Mouse (Mus musculus) layer of hippocampus, adult 11-12 months (tissue): ENCODE data around the gene Tor4a.

Source experiments
- DNase-seq: peaks from one replicate; pipeline ENCODE4 v3.0.0; 2022; ENCODE audit warnings: low spot score

The Tor4a gene

DNA sequence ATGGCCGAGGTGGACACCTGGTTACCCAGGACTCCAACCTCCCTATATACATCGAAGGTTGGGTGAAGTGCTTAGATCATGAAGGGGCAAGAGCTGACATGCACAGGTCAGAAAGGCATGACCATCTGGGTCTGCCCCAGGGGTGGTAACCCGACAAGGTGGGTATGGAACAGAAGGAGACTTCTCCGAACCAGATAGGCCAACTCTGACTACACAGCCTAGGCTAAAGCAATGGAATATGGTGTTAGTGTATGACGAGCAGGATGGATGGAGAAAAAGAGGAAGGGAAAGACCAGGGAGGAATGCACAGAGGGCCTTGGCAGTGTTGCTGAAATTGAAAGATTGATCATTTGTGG is 10.1 kb downstream of the Tor4a start:
- no peak for DNase-seq

DNA sequence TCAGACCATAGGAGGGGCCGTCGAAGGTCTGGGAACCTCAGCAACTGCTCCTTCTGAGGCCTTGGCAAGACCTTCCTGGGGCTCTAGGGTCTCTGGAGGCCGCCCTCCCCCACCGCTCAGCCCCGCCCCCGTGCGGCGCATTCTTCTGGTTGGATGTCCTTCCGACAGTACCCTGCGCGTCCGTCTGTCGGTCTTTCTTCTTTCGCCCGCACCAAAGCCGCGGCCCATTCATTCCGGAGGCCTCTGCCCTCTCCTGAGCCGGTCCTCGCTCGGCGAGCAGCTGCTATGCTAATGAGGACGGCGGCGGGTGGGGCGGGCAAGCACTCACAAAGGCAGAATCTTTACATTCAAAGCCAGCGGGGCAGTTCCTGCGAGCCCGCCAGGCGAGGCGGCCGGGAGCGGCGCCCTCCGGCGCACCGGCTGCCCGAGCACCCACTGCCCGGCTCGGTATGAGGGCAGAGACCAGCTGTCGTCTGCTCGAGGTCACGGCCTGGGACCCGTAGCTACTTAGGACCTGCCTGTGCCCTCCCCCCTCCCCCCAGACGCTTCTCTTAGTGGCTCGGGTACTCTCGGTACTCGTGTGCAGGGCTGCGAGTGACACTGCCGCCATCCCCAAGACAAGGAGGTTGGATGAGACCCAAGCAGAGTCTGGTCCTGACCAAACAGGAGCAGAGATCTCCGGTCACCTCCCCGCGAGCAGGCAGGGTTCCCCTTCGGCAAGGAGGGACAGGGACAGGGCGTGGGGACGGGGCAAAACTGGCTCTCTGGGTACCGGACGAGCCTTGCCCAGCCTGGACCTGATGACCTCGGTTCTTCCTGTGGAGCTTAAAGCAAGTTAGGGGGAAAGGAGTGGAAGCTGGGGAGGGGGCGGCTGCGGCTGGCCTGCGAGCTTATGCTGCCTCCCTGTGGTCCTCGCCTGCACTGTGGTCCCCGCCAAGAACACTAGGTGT is 10.8 kb downstream of the Tor4a start:
- peak; percentile 43 for DNase-seq

GRCm38 (mm10) chr2:25184496-25184895 is 12.2 kb downstream of the Tor4a start:
- DNase-seq, result no peak

GRCm38 (mm10) chr2:25183336-25183735 is 13.3 kb downstream of the Tor4a start:
- DNase-seq, result no peak

DNA sequence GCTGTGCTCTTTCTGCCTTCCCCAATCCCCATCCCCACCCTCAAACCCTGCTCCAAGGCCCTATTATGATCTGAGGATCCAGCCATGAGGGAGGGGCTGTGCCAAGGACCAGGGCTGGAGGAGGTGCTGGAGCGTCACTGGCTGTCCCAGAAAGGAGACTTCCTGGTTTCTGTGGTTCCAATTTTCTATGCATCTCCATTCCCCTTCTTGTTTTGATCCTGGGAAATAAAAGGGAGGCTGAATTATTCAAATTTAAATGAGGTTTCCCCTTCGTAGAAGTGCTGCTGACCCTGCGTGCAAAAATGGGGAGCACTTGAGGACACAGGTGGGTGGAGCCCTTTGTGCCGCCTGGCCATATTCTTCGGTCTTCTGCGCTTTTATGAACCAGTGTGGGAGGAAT is 14.0 kb downstream of the Tor4a start:
- no peak for DNase-seq

GRCm38 (mm10) chr2:25181891-25182397 is 14.7 kb downstream of the Tor4a start:
- no peak for DNase-seq

DNA sequence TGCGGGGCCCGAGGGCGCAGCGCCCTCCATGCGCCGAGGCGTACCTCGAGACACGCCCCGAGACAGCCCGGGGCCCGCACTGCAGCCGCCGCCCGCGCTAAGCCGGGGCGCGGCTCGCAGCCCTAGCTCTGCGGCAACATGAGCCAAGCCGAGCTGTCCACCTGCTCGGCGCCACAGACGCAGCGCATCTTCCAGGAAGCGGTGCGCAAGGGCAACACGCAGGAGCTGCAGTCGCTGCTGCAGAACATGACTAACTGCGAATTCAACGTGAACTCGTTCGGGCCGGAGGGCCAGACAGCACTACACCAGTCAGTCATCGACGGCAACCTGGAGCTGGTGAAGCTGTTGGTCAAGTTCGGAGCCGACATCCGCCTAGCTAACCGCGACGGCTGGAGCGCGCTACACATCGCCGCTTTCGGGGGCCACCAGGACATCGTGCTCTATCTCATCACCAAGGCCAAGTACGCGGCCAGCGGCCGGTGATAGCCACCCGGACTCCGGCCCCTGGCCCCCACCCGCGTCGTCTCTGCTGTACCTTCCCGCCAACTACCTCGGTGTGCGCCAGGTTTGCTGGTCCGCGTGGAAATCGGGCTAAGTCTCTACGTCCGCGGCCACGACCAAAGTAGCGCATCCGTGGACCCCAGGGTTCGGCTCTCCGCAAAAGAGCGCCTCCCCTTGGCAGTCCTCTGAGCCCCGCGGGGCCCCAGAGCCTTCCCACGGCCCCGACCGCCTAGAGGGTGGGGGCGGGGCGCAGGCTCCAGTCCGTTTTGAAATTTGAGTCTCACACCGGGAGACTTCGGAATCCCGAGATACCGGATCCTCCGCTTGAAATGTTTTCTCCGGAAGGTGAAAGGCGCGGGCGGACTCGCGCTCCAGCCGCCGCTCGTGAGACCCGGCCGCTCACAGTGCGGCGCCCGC is 15.5 kb downstream of the Tor4a start:
- DNase-seq, result no peak

DNA sequence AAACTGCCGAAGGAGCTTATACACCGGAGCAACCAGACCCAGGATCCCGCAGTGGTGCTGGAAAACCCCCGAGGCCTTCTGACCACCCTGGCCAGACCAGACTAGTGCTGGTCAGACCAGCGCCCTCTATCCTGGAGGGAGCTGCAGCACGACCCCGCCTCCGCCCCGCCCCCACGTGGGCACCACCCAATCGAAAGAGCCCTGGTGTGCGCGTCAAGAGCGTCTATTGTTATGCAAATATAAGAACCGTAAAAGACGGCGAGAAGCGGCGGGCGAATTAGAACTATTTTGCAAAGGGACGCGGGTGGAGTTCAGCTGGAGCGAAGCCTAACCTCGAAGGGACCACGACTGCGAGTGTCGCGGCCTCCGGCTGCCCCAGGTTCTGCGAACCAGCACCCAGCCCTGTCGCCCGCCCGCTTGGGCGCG is 16.2 kb downstream of the Tor4a start, which contains the start of gene Nrarp:
TSS of gene Nrarp (plus strand) at position 281 of the 426 bp plus-strand sequence.
- DNase-seq, result peak; percentile 96

GRCm38 (mm10) chr2:25179566-25180217 is 17.0 kb downstream of the Tor4a start:
- DNase-seq, result no peak

- peak; percentile 62 for DNase-seq
Observed at GRCm38 (mm10) chr2:25178285-25178972, 18.3 kb downstream of the Tor4a start.

- no peak for DNase-seq
Observed at GRCm38 (mm10) chr2:25177685-25178084, 19.0 kb downstream of the Tor4a start.

- DNase-seq, result no peak
Observed at GRCm38 (mm10) chr2:25177076-25177475, 19.6 kb downstream of the Tor4a start.

DNA sequence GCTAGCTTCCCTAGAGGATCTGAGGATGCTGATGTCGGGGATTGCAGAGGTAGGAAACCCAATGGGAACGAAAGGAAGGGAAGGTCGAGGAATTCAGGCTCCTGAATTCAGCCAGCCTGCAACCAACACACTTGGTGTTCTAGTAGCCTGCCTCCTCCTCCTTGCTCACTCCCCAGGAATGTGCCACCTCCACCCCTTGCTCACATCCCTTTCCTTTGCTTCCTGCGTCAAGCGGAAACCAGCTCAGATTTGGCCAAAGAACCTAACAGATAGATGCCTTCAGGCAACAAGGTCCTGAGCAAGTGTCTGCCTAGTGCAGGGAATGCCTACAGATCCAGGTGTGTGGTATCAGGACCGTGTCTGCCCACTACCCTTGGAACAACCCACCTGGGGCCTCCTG is 20.1 kb downstream of the Tor4a start:
- no peak for DNase-seq

- no peak for DNase-seq
Observed at GRCm38 (mm10) chr2:25175690-25176078, 21.0 kb downstream of the Tor4a start.

GRCm38 (mm10) chr2:25174866-25175689 is 21.6 kb downstream of the Tor4a start:
- no peak for DNase-seq

DNA sequence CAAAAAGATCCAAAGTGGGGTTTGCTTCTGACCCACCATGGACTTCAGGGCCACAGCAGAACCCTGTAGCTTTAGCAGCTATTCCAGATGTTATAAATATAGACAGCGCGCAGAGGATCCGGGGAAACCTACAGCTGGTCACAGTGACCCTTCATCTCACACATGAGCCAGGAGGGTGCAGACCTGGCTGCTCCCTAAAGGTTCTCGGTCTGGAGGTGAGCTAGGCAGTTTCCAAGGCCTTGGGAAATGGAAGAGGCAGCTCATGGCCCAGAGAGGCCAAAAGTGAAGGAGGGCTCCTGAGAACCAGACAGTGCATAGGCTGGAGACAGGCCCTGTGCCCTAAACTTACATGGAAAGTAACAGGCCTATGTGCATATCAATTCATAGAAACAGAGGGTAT is 22.9 kb downstream of the Tor4a start:
- no peak for DNase-seq

DNA sequence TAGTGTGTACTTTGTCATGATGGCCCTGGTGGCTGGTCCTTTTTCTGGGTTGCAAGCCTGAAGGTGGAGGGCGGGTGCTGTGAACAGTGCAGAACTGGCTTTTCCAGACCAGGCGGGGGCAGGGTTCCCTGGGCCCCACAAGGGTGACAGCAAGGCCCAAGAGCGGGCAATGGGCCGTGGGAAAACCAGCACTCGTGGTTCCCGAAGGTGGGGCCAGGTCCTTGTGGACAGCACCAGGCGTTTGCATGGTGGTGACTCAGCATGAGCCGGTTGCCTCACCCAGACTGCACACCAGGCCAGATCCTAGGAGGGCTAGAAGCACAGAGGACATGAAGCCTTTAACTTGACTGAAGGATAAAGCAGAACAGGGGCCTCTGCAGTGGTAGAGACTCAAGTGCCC is 24.1 kb downstream of the Tor4a start:
- no peak for DNase-seq

DNA sequence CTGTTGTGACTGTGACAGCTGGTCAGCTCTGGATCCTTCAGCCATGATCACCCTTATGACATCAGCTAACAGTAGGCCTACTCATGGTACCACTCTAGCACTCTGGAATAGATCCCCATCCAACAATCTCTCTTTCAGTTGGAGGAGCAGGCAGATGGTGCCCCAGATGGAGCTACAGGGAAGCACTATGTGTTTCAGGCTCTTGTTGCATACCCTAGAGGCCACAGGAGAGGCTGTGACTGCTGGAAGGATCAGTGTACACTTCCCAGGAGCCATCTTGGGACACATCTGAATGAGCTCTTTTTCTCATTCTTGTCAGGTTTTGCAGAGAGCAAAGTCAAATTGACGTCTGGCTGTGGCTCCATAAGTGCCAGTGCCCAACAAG is 24.9 kb downstream of the Tor4a start:
- peak; percentile 68 for DNase-seq

- no peak for DNase-seq
Observed at GRCm38 (mm10) chr2:25171101-25171768, 25.5 kb downstream of the Tor4a start.
